Mouse (Mus musculus) kidney, adult 18-20 months (tissue): ENCODE measurements around the gene Slc10a6.

Experiments
- DNase-seq: peaks from one replicate; pipeline ENCODE4 v3.0.0; 2021

The Slc10a6 gene

GRCm38 (mm10) chr5:103614356-103614755 lies 14.8 kb downstream of the Slc10a6 start:
- no peak for DNase-seq

GRCm38 (mm10) chr5:103612316-103612715 lies 16.9 kb downstream of the Slc10a6 start:
- DNase-seq, result no peak

- no peak for DNase-seq
Observed at GRCm38 (mm10) chr5:103610856-103611472, 18.2 kb downstream of the Slc10a6 start.

- no peak for DNase-seq
Observed at GRCm38 (mm10) chr5:103610148-103610547, 19.1 kb downstream of the Slc10a6 start.

- DNase-seq, result no peak
Observed at GRCm38 (mm10) chr5:103605707-103606106, 23.5 kb downstream of the Slc10a6 start.

- no peak for DNase-seq
Observed at GRCm38 (mm10) chr5:103603115-103603893, 25.9 kb downstream of the Slc10a6 start.

GRCm38 (mm10) chr5:103598881-103599280 lies 30.3 kb downstream of the Slc10a6 start:
- DNase-seq, result peak; percentile 48

DNA sequence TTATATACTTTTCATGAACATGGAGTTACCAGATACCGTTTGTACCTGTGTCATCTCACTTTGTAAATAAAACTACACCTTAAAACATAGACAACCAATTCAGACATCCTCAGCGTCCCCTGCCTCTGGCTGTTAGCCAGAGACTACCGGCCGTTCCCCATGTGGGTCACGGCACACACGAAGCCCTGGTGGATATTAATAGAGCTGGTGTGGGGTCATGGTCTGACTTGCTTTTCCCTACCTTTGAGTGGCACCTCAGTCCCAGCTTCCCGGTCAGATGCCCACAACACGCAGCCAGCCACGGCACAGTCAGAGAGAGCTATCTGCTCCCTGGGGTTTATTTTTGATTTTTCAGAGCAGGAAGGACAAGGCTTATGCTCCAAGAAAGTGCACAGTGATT lies 30.9 kb downstream of the Slc10a6 start:
- no peak for DNase-seq

GRCm38 (mm10) chr5:103597604-103598003 lies 31.6 kb downstream of the Slc10a6 start:
- no peak for DNase-seq

DNA sequence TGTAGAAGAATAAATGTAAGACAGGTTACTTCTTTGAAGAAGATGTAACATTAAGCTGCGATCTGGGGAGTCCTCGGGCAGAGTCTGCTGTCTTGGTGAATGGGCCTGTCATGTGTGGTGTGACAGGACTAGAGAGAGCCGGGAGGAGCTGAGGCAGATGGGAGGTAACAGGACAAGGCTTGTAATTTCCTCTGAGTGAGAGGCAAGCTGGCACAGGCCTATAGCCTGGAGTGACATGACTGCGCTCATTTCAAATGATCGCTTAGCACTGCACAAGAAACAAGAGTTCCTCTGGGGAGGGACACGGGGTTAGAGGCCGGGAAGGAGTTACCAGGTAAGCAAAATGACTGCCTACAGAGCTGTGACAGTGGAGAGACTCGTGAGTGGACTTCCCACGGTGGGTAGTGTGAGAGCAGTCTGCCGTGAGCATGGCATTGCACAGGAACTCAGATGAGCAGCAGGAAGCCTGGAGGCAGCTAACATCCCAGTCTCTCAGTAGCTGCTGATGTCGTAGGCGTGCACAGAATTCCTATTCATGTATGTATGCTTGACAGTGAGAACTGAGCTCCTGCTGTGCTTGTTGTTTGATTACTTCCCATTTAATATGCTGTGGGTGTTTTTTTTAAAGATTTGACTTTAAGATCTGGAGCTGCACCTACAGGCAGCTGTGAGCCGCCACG lies 32.6 kb downstream of the Slc10a6 start:
- DNase-seq, result no peak

DNA sequence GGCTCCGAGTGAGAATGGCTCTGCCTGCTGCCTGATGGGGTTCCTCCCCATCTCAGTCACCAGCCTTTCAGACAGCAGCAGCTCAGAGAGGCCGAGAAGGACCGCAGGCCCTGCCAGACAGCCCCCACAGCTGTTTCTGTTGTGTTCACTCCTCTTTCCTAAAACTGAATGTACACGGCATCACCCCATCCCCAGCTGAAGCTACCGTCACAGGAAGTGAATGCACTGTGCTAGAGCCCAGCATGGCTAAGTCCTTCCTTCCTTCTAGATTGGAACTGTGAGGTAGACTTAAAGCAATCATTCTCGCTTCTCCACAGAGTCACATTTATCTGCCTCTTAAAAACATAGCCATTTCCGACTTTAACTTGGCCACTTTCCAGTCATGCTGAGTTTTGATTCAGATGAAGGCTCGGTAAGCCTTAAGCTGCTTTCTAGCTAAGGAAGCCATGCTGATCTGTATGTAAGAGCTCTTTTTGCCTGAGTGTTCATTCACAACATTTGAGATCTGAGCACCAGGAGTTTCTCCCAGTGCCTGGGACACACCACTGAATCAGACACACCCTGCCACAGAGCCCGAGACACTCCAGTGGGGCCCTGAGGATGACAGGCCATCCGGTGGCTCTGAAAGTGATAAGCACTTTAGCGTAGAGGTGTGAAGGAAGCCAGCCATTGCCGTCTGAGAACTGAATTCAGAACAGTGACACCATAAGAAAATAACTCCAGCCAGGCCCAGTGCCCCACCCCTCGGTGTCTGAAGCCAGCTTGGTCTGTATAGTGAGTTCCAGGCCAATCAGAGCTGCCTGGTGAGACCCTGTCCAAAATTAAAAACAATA lies 33.6 kb downstream of the Slc10a6 start:
- DNase-seq, result no peak

DNA sequence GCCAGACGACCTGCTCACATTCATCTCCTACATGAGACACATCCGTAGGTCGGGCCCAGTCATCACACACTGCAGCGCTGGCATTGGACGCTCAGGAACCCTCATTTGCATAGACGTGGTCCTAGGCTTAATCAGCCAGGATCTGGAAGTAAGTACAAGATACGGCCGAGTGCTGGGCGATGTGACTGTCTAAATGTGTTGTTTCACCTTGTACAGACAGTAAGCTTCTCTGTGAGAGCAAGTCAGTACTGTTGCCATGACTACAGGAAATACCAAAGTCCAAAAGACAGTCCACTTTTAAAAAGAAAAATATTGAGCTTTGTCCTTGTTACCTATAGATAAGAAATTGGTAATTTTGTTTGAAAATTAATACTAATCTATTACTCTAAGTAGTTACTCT lies 35.6 kb downstream of the Slc10a6 start:
- no peak for DNase-seq

- DNase-seq, result no peak
Observed at GRCm38 (mm10) chr5:103592706-103593105, 36.5 kb downstream of the Slc10a6 start.

DNA sequence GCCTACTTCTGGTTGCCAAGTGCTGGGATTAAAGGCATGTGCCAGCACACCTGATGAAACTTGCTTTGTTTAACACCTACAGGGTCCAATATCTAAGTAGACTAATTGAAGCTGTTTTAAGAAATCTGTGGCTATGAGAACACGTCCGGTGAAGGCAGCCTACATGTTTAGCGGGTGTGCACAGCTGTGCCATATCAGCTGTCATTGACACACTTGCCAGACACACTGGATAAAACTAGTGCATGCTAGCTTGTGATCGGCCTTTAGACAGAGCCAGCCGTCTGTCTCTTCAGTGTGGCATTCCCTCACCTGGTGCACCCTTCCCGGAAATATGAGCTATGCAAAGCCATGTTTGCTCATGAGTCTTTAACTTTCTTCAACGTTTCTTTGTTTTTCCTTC lies 37.4 kb downstream of the Slc10a6 start:
- DNase-seq, result no peak

- no peak for DNase-seq
Observed at GRCm38 (mm10) chr5:103587219-103587618, 42.0 kb downstream of the Slc10a6 start.

DNA sequence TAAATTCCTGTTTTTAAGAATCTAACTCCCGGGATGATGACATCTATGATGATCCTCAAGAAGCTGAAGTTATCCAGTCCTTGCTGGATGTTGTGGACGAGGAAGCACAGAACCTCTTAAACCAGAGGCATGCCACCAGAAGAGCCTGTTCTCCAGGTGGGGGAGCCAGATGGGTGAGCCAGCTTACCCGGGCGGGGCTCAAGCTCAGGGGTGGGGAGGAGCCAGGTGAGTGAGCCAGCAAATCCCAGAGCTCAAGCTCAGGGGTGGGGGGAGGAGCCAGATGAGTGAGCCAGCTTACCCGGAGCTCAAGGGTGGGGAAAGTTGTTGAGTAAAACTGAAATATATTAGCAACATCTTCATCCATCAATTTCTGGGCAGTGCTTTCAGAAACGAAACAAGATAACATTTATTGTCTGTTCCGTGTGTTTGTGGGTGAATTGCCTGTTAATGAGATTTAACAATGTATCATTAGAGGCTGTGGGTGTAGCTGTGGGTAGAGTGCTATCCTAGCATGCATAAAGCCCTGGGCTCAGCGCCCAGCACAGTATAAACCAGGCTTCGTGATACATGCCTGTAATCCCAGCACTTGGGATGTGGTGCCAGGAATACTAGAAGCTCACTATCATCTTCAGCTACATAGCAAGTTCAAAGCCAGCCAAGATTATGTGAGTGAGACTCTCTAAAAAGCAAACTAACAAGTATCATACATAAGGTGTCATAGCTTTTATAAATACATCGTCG lies 49.4 kb downstream of the Slc10a6 start:
- DNase-seq, result no peak

- no peak for DNase-seq
Observed at GRCm38 (mm10) chr5:103569446-103569845, 59.8 kb downstream of the Slc10a6 start.

GRCm38 (mm10) chr5:103568034-103568433 lies 61.2 kb downstream of the Slc10a6 start:
- DNase-seq, result peak; percentile 13

DNA sequence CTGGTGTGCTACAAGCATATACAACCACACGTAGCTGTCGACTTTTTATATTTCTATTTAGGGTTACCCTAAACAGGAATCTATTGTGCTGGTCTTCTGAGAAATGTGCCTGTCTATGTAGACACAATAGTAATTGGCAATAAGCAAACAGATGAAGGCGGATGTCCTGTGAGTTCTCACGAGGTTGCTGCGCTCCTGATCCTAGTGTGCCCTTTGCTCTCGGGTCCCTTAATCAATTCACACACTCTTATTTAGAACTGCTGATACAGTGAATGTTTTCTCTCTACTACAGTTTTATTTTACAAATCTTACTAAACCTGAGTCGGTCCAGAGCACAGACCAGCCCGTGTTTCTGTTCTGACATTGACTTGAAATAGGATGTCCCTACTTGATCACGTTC lies 68.7 kb downstream of the Slc10a6 start:
- DNase-seq, result peak; percentile 20
